Mouse (Mus musculus) CH12.LX (cell line): ENCODE measurements around the gene Kif26a. TPM values are rescaled to one million over a fixed set of nuclear protein-coding genes. Genes with fewer than 3 reads are reported as not detected.

Source experiments
- DNase-seq: peaks from one replicate; pipeline ENCODE4 v3.0.0-alpha.2; 2013; ENCODE audit errors: extremely low read depth
- H3K27ac ChIP-seq: 2 replicates; pipeline ENCODE4 v1.5.1; 2012; ENCODE audit warnings: low read depth, mild to moderate bottlenecking, control low read depth, moderate library complexity; ENCODE audit not compliant: insufficient read depth
- H3K27me3 ChIP-seq: replicated peaks from 2 replicates; pipeline ENCODE3; 2012; ENCODE audit warnings: inconsistent platforms
- H3K36me3 ChIP-seq, 2 experiments: replicated peaks in 1 of 2; 2 replicates each; pipeline versions ENCODE3 to v1.6.1; 2012; ENCODE audit warnings: inconsistent platforms in 1 of 2, low read length in 1 of 2, mild to moderate bottlenecking in 1 of 2, mixed read lengths in 1 of 2, moderate library complexity in 1 of 2; ENCODE audit not compliant: control insufficient read depth in 1 of 2, insufficient read depth in 1 of 2
- H3K4me1 ChIP-seq, 2 experiments: 2 replicates each; pipeline ENCODE4 v1.6.1; 2012; ENCODE audit warnings: inconsistent platforms in 1 of 2, moderate library complexity in 1 of 2; ENCODE audit not compliant: insufficient read depth in 2 of 2, control insufficient read depth in 1 of 2
- H3K4me2 ChIP-seq: 2 replicates; pipeline ENCODE4 v1.6.1; 2012; ENCODE audit warnings: low read depth, mild to moderate bottlenecking, control low read depth; ENCODE audit not compliant: poor library complexity, insufficient read depth, severe bottlenecking
- H3K4me3 ChIP-seq, 3 experiments: fragments of 150-350 bp in 1 of 3; sonication (generic) in 1 of 3; replicated peaks in 1 of 3; 2 replicates each; pipeline versions ENCODE3 to v1.5.1; 2011 to 2012; ENCODE audit warnings: low read depth in 2 of 3, low read length in 2 of 3, mild to moderate bottlenecking in 2 of 3, moderate library complexity in 2 of 3, control low read depth in 1 of 3, improper control_type of control experiment in 1 of 3, inconsistent platforms in 1 of 3, mixed read lengths in 1 of 3; ENCODE audit not compliant: poor library complexity in 1 of 3
- H3K79me2 ChIP-seq: replicated peaks from 2 replicates; pipeline ENCODE4 v1.6.1; 2012; ENCODE audit warnings: mild to moderate bottlenecking, moderate library complexity; ENCODE audit not compliant: control insufficient read depth, poor library complexity, insufficient read depth, severe bottlenecking; ENCODE audit errors: extremely low read depth
- H3K9ac ChIP-seq: 2 replicates; pipeline ENCODE4 v1.6.1; 2012; ENCODE audit warnings: low read depth, mild to moderate bottlenecking, control low read depth, moderate library complexity; ENCODE audit not compliant: insufficient read depth
- H3K9me3 ChIP-seq: replicated peaks from 2 replicates; pipeline ENCODE3; 2012; ENCODE audit warnings: low read length, inconsistent platforms, mixed read lengths
- CHD1 ChIP-seq: IDR thresholded peaks from 2 replicates; pipeline ENCODE4 v1.6.1; 2012; ENCODE audit warnings: low read depth, low read length, improper control_type of control experiment, inconsistent platforms
- CHD2 ChIP-seq: IDR thresholded peaks from 2 replicates; pipeline ENCODE4 v1.6.1; 2011; ENCODE audit warnings: low read length, improper control_type of control experiment
- ELF1 ChIP-seq: IDR thresholded peaks from 2 replicates; pipeline ENCODE4 v1.6.1; 2014; ENCODE audit warnings: low read depth, mild to moderate bottlenecking, inconsistent platforms, low read length, improper control_type of control experiment
- ETS1 ChIP-seq: conservative IDR thresholded peaks from 2 replicates; pipeline ENCODE4 v1.6.1; 2012; ENCODE audit warnings: low read depth, mild to moderate bottlenecking, inconsistent platforms, low read length, improper control_type of control experiment, moderate library complexity
- HCFC1 ChIP-seq: IDR thresholded peaks from 2 replicates; pipeline ENCODE4 v1.6.1; 2012; ENCODE audit warnings: low read depth, mild to moderate bottlenecking, inconsistent platforms, low read length, improper control_type of control experiment
- JUN ChIP-seq: IDR thresholded peaks from 2 replicates; pipeline ENCODE4 v1.6.1; 2011; ENCODE audit warnings: low read depth, mild to moderate bottlenecking, low read length, improper control_type of control experiment, moderate library complexity; ENCODE audit not compliant: insufficient read depth
- MAZ ChIP-seq: IDR thresholded peaks from 2 replicates; pipeline ENCODE4 v1.6.1; 2012; ENCODE audit warnings: low read depth, mild to moderate bottlenecking, inconsistent platforms, low read length, improper control_type of control experiment, moderate library complexity
- MEF2A ChIP-seq: IDR thresholded peaks from 2 replicates; pipeline ENCODE4 v1.6.1; 2014; ENCODE audit warnings: low read depth, mild to moderate bottlenecking, inconsistent platforms, low read length, improper control_type of control experiment, borderline replicate concordance
- MYC ChIP-seq: IDR thresholded peaks from 2 replicates; pipeline ENCODE4 v1.6.1; 2011; ENCODE audit warnings: low read depth, mild to moderate bottlenecking, improper control_type of control experiment, low read length
- NRF1 ChIP-seq: IDR thresholded peaks from 2 replicates; pipeline ENCODE4 v1.6.1; 2014; ENCODE audit warnings: low read depth, mild to moderate bottlenecking, inconsistent platforms, low read length, improper control_type of control experiment, moderate library complexity
- PAX5 ChIP-seq: IDR thresholded peaks from 2 replicates; pipeline ENCODE4 v1.6.1; 2012; ENCODE audit warnings: low read length, inconsistent platforms, mixed read lengths
- POLR2AphosphoS2 ChIP-seq: IDR thresholded peaks from 2 replicates; pipeline ENCODE4 v1.6.1; 2011; ENCODE audit warnings: low read depth, low read length, improper control_type of control experiment
- RAD21 ChIP-seq: IDR thresholded peaks from 2 replicates; pipeline ENCODE4 v1.6.1; 2011; ENCODE audit warnings: low read depth, mild to moderate bottlenecking, low read length, improper control_type of control experiment, moderate library complexity
- RCOR1 ChIP-seq: conservative IDR thresholded peaks from 2 replicates; pipeline ENCODE4 v1.6.1; 2012; ENCODE audit warnings: low read depth, mild to moderate bottlenecking, inconsistent platforms, low read length, improper control_type of control experiment
- SIN3A ChIP-seq: IDR thresholded peaks from 2 replicates; pipeline ENCODE4 v1.6.1; 2012; ENCODE audit warnings: low read length, improper control_type of control experiment, inconsistent platforms
- USF1 ChIP-seq: IDR thresholded peaks from 2 replicates; pipeline ENCODE4 v1.6.1; 2014; ENCODE audit warnings: low read depth, mild to moderate bottlenecking, inconsistent platforms, low read length, improper control_type of control experiment
- ZNF384 ChIP-seq: IDR thresholded peaks from 2 replicates; pipeline ENCODE4 v1.6.1; 2012; ENCODE audit warnings: low read depth, low read length, improper control_type of control experiment, inconsistent platforms
- dilution Hi-C: fragments of 300-500 bp; cut with MboI; formaldehyde crosslinking; loops from 2 replicates; pipeline ENCODE4 v1.14.3; 2020; ENCODE audit warnings: low sequenced_read_pairs; ENCODE audit not compliant: extremely low pct_unique_long_range_greater_than_20kb, extremely low pct_ligation_motif_present
- in situ Hi-C: fragments of 300-500 bp; cut with MboI; formaldehyde crosslinking; loops from 3 replicates; pipeline ENCODE4 v1.14.3; 2019; ENCODE audit warnings: low sequenced_read_pairs, low pct_ligation_motif_present, low pct_unique_long_range_greater_than_20kb, mixed read lengths
- polyA plus RNA-seq: library from polyadenylated mRNA; unstranded; fragments of >175 nt; gene quantifications from 2 replicates; pipeline ENCODE4 v1.2.1, GENCODE M21; 2012; ENCODE audit warnings: low read depth; ENCODE audit not compliant: insufficient read length
- total RNA-seq, 2 experiments: library from RNA; depleted of rRNA; stranded (reverse); fragments of 300-350 nt in 1 of 2; fragments of >200 nt in 1 of 2; gene quantifications; 2 replicates each; pipeline ENCODE4 v1.2.3; 2012 to 2014

Kif26a gene
- total and polyA plus RNA-seq, 3 experiments, result not detected

- Histone ChIP-seq H3K9ac (no peak within 1 kb of the TSS), H3K79me2 (no peaks in the 10 kb centered on the region), H3K27me3 (peaks cover 93% of the 10 kb centered on the region), H3K4me3 (no peak within 1 kb of the TSS), H3K4me2 (no peak within 1 kb of the TSS), H3K9me3 (no peaks in the 10 kb centered on the region), H3K4me1 (peaks cover 0 to 3% of the 10 kb centered on the region in 2 experiments; a peak in 1 of 4 replicates), H3K36me3 (no peaks in the 10 kb centered on the region)
- in situ Hi-C loops, result no loop called here
- dilution Hi-C loops, result no loop called here
- DNase-seq, result no peak
- TF ChIP-seq CHD2 (no peak), USF1 (no peak), SIN3A (no peak)
- TF ChIP-seq, all 38 proteins: peak for 0
- H3K27ac ChIP-seq, result no peak within 1 kb of the TSS
Observed at GRCm38 (mm10) chr12:112106541-112106971, 39.5 kb upstream of the Kif26a start, which contains the start of gene Aspg. Aspg (plus strand) TSS chr12:112106679.

- in situ Hi-C loops, result no loop called here
- H3K27ac ChIP-seq, result no peak overlapping the region
- DNase-seq, result no peak
- no peak overlapping the region for H3K4me2 ChIP-seq
- H3K4me1 ChIP-seq, result peaks cover 0 to 2% of the 10 kb centered on the region in 2 experiments; a peak in 1 of 4 replicates
- TF ChIP-seq CHD1, result no peak
- TF ChIP-seq ELF1, result no peak
- TF ChIP-seq MAZ, result no peak
- no peak for TF ChIP-seq MEF2A
- no peak for TF ChIP-seq ETS1
- no peak for TF ChIP-seq ZNF384
- no peak for TF ChIP-seq PAX5
- TF ChIP-seq POLR2AphosphoS2, result no peak
- no peaks in the 10 kb centered on the region for H3K36me3 ChIP-seq
- H3K9ac ChIP-seq, result no peak overlapping the region
- no peak overlapping the region for H3K4me3 ChIP-seq
- dilution Hi-C loops, result no loop called here
- no peaks in the 10 kb centered on the region for H3K9me3 ChIP-seq
- no peaks in the 10 kb centered on the region for H3K79me2 ChIP-seq
- H3K27me3 ChIP-seq, result peaks cover 93% of the 10 kb centered on the region
Observed at GRCm38 (mm10) chr12:112107685-112108084, 38.3 kb upstream of the Kif26a start.

- no peak for DNase-seq
- Histone ChIP-seq H3K27ac (no peak overlapping the region), H3K4me3 (no peak overlapping the region), H3K9me3 (no peaks in the 10 kb centered on the region), H3K79me2 (no peaks in the 10 kb centered on the region), H3K9ac (no peak overlapping the region), H3K27me3 (peaks cover 85% of the 10 kb centered on the region), H3K36me3 (no peaks in the 10 kb centered on the region), H3K4me1 (no peaks in the 10 kb centered on the region), H3K4me2 (no peak overlapping the region)
- in situ Hi-C loops (no loop called here), dilution Hi-C loops (no loop called here)
- TF ChIP-seq MYC, result no peak
- no peak for TF ChIP-seq HCFC1
- TF ChIP-seq NRF1, result no peak
- TF ChIP-seq RCOR1, result no peak
- TF ChIP-seq CHD2, result no peak
- TF ChIP-seq JUN, result no peak
- no peak for TF ChIP-seq ETS1
- no peak for TF ChIP-seq MEF2A
- no peak for TF ChIP-seq RAD21
- TF ChIP-seq SIN3A, result no peak
- no peak for TF ChIP-seq POLR2AphosphoS2
- TF ChIP-seq PAX5, result no peak
Observed at GRCm38 (mm10) chr12:112108696-112109445, 37.1 kb upstream of the Kif26a start.
